15 mouse cellular contexts compared by ENCODE assay signal in genomic region chr2:179713326-179713725, GRCm38 (mm10).
DNase-seq lines count a peak whose midpoint lies in the region; ATAC-seq lines count a peak whose summit lies in the region.
"Had no signal": no experiment of that assay in that cellular context is flagged by ENCODE, and none has a peak within 500 bp of the region (broad histone marks: within the 10 kb centered on the region; RNA-seq: fewer than 3 reads in every experiment).

No protein-coding gene starts in this region.

- H3K4me1 ChIP-seq in midbrain, embryonic 12.5 days, result peaks cover 20% of the 10 kb centered on the region
- H3K4me1 ChIP-seq in midbrain, embryonic 10.5 days, result 0 out of 2 replicates have a peak, but pooled peaks cover 13% of the 10 kb centered on the region
- peaks cover 32% of the 10 kb centered on the region for H3K4me1 ChIP-seq in midbrain, embryonic 15.5 days
- H3K4me1 ChIP-seq: heart, embryonic 13.5 days had no signal

- no peak overlapping the region for H3K9ac ChIP-seq in midbrain, embryonic 12.5 days (replicated peaks)
- no peak overlapping the region for H3K9ac ChIP-seq in midbrain, embryonic 15.5 days
- H3K9ac ChIP-seq: embryonic facial prominence, embryonic 12.5 days; forebrain, embryonic 15.5 days; heart, embryonic 13.5 days; hindbrain, embryonic 15.5 days had no signal

- H3K4me2 ChIP-seq in midbrain, embryonic 12.5 days (replicated peaks), result no peak overlapping the region
- no peak overlapping the region for H3K4me2 ChIP-seq in midbrain, embryonic 15.5 days
- H3K4me2 ChIP-seq: embryonic facial prominence, embryonic 12.5 days; forebrain, embryonic 15.5 days; heart, embryonic 13.5 days; hindbrain, embryonic 15.5 days had no signal

- no peaks in the 10 kb centered on the region; the same call in 1 of the 2 replicates for H3K27me3 ChIP-seq in midbrain, embryonic 12.5 days
- H3K27me3 ChIP-seq in midbrain, embryonic 10.5 days (ENCODE audit: low read depth, poor library complexity, severe bottlenecking), result no peaks in the 10 kb centered on the region
- H3K27me3 ChIP-seq in midbrain, embryonic 15.5 days (replicated peaks), result no peaks in the 10 kb centered on the region
- H3K27me3 ChIP-seq: forebrain, embryonic 15.5 days; hindbrain, embryonic 15.5 days had no signal

- H3K27ac ChIP-seq in midbrain, embryonic 12.5 days (replicated peaks), result peak overlapping the region; percentile 54; the same call in 1 of the 2 replicates
- no peak overlapping the region for H3K27ac ChIP-seq in midbrain, embryonic 10.5 days (replicated peaks)
- H3K27ac ChIP-seq in midbrain, embryonic 15.5 days, result peak overlapping the region; percentile 39; the same call in 1 of the 2 replicates
- H3K27ac ChIP-seq: embryonic facial prominence, embryonic 12.5 days; forebrain, embryonic 15.5 days; heart, embryonic 13.5 days; hindbrain, embryonic 15.5 days had no signal

- no peak for ATAC-seq in midbrain, embryonic 12.5 days (ENCODE audit: low FRiP score, low read depth)
- no peak for ATAC-seq in midbrain, embryonic 15.5 days (replicated peaks)
- ATAC-seq: forebrain, embryonic 15.5 days had no signal

- H3K36me3 ChIP-seq in midbrain, embryonic 12.5 days, result no peaks in the 10 kb centered on the region
- no peaks in the 10 kb centered on the region for H3K36me3 ChIP-seq in midbrain, embryonic 10.5 days
- H3K36me3 ChIP-seq in midbrain, embryonic 15.5 days (replicated peaks), result no peaks in the 10 kb centered on the region
- H3K36me3 ChIP-seq: embryonic facial prominence, embryonic 12.5 days; forebrain, embryonic 15.5 days; heart, embryonic 13.5 days; hindbrain, embryonic 15.5 days had no signal

- no peaks in the 10 kb centered on the region for H3K9me3 ChIP-seq in midbrain, embryonic 12.5 days
- 0 out of 2 replicates have a peak, but pooled peaks cover 6% of the 10 kb centered on the region for H3K9me3 ChIP-seq in midbrain, embryonic 10.5 days (replicated peaks)
- H3K9me3 ChIP-seq in midbrain, embryonic 15.5 days, result no peaks in the 10 kb centered on the region
- H3K9me3 ChIP-seq: embryonic facial prominence, embryonic 12.5 days; forebrain, embryonic 15.5 days; hindbrain, embryonic 15.5 days had no signal

- intact Hi-C loops in gastrocnemius, postnatal 36 days (cut with DNase I), result no loop called here

- DNase-seq in gastrocnemius, adult 8-10 months (ENCODE audit: low spot score in 2 of 2), result peak; percentile 34 to 63
- no peak for DNase-seq in gastrocnemius, postnatal 36 days
- no peak for DNase-seq in midbrain, embryonic 10.5 days (ENCODE audit: low spot score)
- no peak for DNase-seq in right cerebral cortex, postnatal 10 days (ENCODE audit: low spot score in 2 of 2)
- DNase-seq: adrenal gland, adult 8-10 months; adrenal gland, postnatal 36 days; cerebellum, postnatal 10 days; heart, adult 11 months; heart, postnatal 36 days had no signal

- H3K4me3 ChIP-seq in midbrain, embryonic 12.5 days, result no peak overlapping the region
- no peak overlapping the region for H3K4me3 ChIP-seq in midbrain, embryonic 10.5 days
- no peak overlapping the region for H3K4me3 ChIP-seq in midbrain, embryonic 15.5 days
- H3K4me3 ChIP-seq: embryonic facial prominence, embryonic 12.5 days; forebrain, embryonic 15.5 days; heart, embryonic 13.5 days; hindbrain, embryonic 15.5 days had no signal

- 78% methylated on average over 4 of the region's 4 CpGs for WGBS in midbrain, embryonic 12.5 days
- 87% methylated on average over 4 of the region's 4 CpGs for WGBS in midbrain, embryonic 10.5 days
- WGBS in midbrain, embryonic 15.5 days, result 78% methylated on average over 4 of the region's 4 CpGs

Comparison
In these comparisons a context has a peak if more than half of its experiments do, and no peak if none do; other contexts are left out.
1. DNase-seq: peak in gastrocnemius, adult 8-10 months (2 of 2); none in gastrocnemius, postnatal 36 days (0 of 2), midbrain, embryonic 10.5 days (single experiment) and right cerebral cortex, postnatal 10 days (0 of 2).